Mouse (Mus musculus) left cerebral cortex, postnatal 4 days (tissue): Measurements from ENCODE around the gene Vmn1r227. TPM values are rescaled to one million over a fixed set of nuclear protein-coding genes. Genes with fewer than 3 reads are reported as not detected.

Source experiments
- DNase-seq: peaks from one replicate; pipeline ENCODE4 v3.0.0-alpha.2; 2022
- intact Hi-C: fragments of 180-260 bp; cut with DNase I; formaldehyde crosslinking; loops from one replicate; pipeline ENCODE4 v1.15.1; 2025
- total RNA-seq, 2 experiments: library from RNA; stranded (reverse); gene quantifications; 2 replicates each; pipeline ENCODE4 v1.2.3; 2021

Gene Vmn1r227
- not detected for total RNA-seq

DNA sequence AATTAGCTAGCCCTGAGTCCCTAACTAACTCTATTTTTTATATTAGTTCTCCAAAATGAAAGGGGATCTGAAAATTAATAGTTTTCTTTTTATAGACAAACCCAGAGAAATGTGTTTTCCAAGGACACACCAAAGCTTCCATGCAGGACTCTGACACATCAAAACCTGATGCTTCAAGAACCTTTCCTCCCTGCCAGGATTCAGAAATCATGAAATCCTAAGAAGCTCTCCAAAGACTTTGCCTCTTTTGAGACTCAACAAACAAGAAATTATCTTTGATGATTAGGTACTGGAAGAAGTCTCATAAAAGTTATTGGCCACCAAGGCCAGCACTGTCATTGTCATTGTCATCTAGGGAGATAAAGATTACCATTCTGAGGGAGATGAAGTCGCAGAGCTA is at the start of gene Vmn1r227:
Vmn1r227 (plus strand) TSS at position 301 of the 400 bp plus-strand sequence.
- DNase-seq: no peak
- intact Hi-C loops: no loop called here

DNA sequence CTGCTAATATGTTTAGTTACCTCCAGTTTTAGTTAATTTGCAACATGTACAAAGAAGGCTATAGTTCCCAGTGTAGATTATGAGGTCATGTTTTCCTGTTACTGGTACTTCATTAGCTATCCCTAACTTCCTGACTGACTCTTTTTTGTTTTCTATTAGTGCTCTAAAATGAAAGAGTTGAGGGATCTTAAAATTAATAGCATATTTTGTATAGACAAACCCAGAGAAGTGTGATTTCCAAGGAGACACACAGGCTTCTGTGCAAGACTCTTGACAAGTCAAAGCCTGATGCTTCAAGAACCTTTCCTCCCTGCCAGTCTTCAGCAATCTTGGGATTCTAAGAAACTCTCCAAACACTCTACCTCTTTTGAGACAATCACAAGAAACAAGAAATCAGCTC is 47.1 kb upstream of the Vmn1r227 start, which contains the start of gene Vmn1r226:
Vmn1r226 (plus strand) TSS at position 301 of the 400 bp plus-strand sequence.
- no peak for DNase-seq
- intact Hi-C loops: no loop called here

DNA sequence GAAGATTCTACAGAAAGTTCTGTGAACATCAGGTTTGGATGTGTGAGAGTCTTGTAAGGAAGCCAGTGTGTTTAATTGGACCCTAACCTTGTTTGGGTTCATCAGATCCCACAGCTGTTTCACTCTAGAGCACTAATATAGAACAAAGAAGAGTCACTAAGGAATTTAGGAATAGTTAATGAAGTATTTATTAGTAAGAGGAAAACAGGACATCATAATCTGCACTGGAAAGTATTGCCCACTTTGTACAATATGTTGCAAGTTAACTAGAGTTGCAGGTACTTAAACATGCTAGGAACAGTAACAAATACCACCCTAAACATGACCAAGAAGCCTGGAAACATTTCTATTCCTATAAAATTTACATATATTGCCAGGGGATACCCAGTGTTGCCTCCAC is 56.4 kb downstream of the Vmn1r227 start, which contains the start of gene Vmn1r228:
Vmn1r228 (minus strand) TSS at position 101 of the 400 bp plus-strand sequence.
- intact Hi-C loops: no loop called here
- no peak for DNase-seq

Other genes with a start within 250 kb of the Vmn1r227 start
- gene Vmn2r108, start 248.5 kb upstream of the Vmn1r227 start, total RNA-seq: under 1 TPM in 1 of 2 experiments, not detected in 1; 0.04 TPM
- not detected for gene Vmn1r225, start 231.7 kb upstream of the Vmn1r227 start, total RNA-seq
- not detected for gene Vmn2r109, start 165.1 kb upstream of the Vmn1r227 start, total RNA-seq
- gene Vmn2r110, start 133.4 kb upstream of the Vmn1r227 start, total RNA-seq: not detected
- not detected for gene Fpr-rs3, start 105.0 kb upstream of the Vmn1r227 start, total RNA-seq
- not detected for gene Vmn1r226, start 47.0 kb upstream of the Vmn1r227 start, total RNA-seq
- gene Vmn1r228, start 56.3 kb downstream of the Vmn1r227 start, total RNA-seq: not detected
- under 1 TPM; 0.12 to 0.16 TPM for gene Vmn1r229, start 81.7 kb downstream of the Vmn1r227 start, total RNA-seq
- gene Vmn1r230, start 110.6 kb downstream of the Vmn1r227 start, total RNA-seq: not detected
- not detected for gene Vmn1r231, start 175.2 kb downstream of the Vmn1r227 start, total RNA-seq
- not detected for gene Vmn1r232, start 189.9 kb downstream of the Vmn1r227 start, total RNA-seq
- gene Ppp2r1a, start 215.5 kb downstream of the Vmn1r227 start, total RNA-seq: 100 to 1,000 TPM; 630 to 657 TPM